Mouse (Mus musculus): ENCODE results near the gene Spg7.

- TF ChIP-seq POLR2AphosphoS2 (IDR thresholded peaks at IDR 0.05; ENCODE audit: insufficient read length, low read depth) (no peak), POLR2A (IDR thresholded peaks at IDR 0.05; ENCODE audit: insufficient read length, low read depth) (no peak), MYOD1 (IDR thresholded peaks at IDR 0.05; ENCODE audit: control insufficient read depth in 1 of 3, insufficient read length in 2 of 3, low read depth in 2 of 3) (no peak), TCF3 (IDR thresholded peaks at IDR 0.05; ENCODE audit: insufficient read length, low read depth) (no peak), MAX (IDR thresholded peaks at IDR 0.05; ENCODE audit: low read depth) (no peak), TCF12 (IDR thresholded peaks at IDR 0.05; ENCODE audit: insufficient read depth, poor library complexity, severe bottlenecking) (no peak)
Observed at GRCm38 (mm10) chr8:123113908-123114469, 51.2 kb downstream of the Spg7 start.

All from myocyte (in vitro differentiated cells).